Mouse (Mus musculus) embryonic facial prominence, embryonic 15.5 days (tissue): ENCODE data around the gene Rfx2. TPM values are rescaled to one million over a fixed set of nuclear protein-coding genes. Genes with fewer than 3 reads are reported as not detected.

Source experiments
- polyA plus RNA-seq: library from polyadenylated mRNA; unstranded; fragments of >200 nt; fragmentation: Nextera tagmentation; extraction: Ambion mirVana; gene quantifications from 2 replicates; pipeline ENCODE4 v1.2.1, GENCODE M21; 2015

Rfx2 gene
- polyA plus RNA-seq, 1 experiment from 2014 or later: 9.9 TPM

Other genes starting within 250 kb of the Rfx2 start
- 87.5 and 98.4 TPM in 2 replicates for gene Safb2, start 246.4 kb downstream of the Rfx2 start, polyA plus RNA-seq
- 101 and 109 TPM in 2 replicates for gene Safb, start 246.2 kb downstream of the Rfx2 start, polyA plus RNA-seq
- 262 and 270 TPM in 2 replicates for gene 2410015M20Rik, start 221.2 kb downstream of the Rfx2 start, polyA plus RNA-seq
- 1,900 and 1,905 TPM in 2 replicates for gene Rpl36, start 217.6 kb downstream of the Rfx2 start, polyA plus RNA-seq
- gene Lonp1, start 204.1 kb downstream of the Rfx2 start, polyA plus RNA-seq: 49.7 and 50.5 TPM in 2 replicates
- gene Catsperd, start 202.9 kb downstream of the Rfx2 start, polyA plus RNA-seq: 0.45 and 1.0 TPM in 2 replicates
- gene Ranbp3, start 157.7 kb downstream of the Rfx2 start, polyA plus RNA-seq: 90.4 and 91.7 TPM in 2 replicates
- 422 and 425 TPM in 2 replicates for gene Ndufa11, start 113.2 kb downstream of the Rfx2 start, polyA plus RNA-seq
- gene Vmac, start 113.0 kb downstream of the Rfx2 start, polyA plus RNA-seq: 23.9 and 26.1 TPM in 2 replicates
- gene Nrtn, start 73.5 kb downstream of the Rfx2 start, polyA plus RNA-seq: 24.6 and 29.5 TPM in 2 replicates
- 44.4 and 47.8 TPM in 2 replicates for gene Dus3l, start 66.3 kb downstream of the Rfx2 start, polyA plus RNA-seq
- gene Prr22, start 60.8 kb downstream of the Rfx2 start, polyA plus RNA-seq: 0.49 and 1.2 TPM in 2 replicates
- gene Acsbg2, start 43.4 kb upstream of the Rfx2 start, polyA plus RNA-seq: 0.16 TPM in 1 of 2 replicates, not detected in the other
- 0.27 and 0.29 TPM in 2 replicates for gene 1700061G19Rik, start 44.5 kb upstream of the Rfx2 start, polyA plus RNA-seq
- 53.9 and 56.9 TPM in 2 replicates for gene Mllt1, start 104.4 kb upstream of the Rfx2 start, polyA plus RNA-seq
- 10.2 and 10.4 TPM in 2 replicates for gene Acer1, start 151.1 kb upstream of the Rfx2 start, polyA plus RNA-seq
- 136 and 139 TPM in 2 replicates for gene Clpp, start 159.3 kb upstream of the Rfx2 start, polyA plus RNA-seq
- 34.9 and 42.3 TPM in 2 replicates for gene Alkbh7, start 166.3 kb upstream of the Rfx2 start, polyA plus RNA-seq
- gene Pspn, start 169.0 kb upstream of the Rfx2 start, polyA plus RNA-seq: not detected in 2 replicates
- 64.3 and 68.2 TPM in 2 replicates for gene Gtf2f1, start 180.3 kb upstream of the Rfx2 start, polyA plus RNA-seq
- gene Gm17949, start 180.5 kb upstream of the Rfx2 start, polyA plus RNA-seq: 0.56 and 0.60 TPM in 2 replicates
- gene Khsrp, start 200.5 kb upstream of the Rfx2 start, polyA plus RNA-seq: 40.7 and 41.4 TPM in 2 replicates
- not detected in 2 replicates for gene Slc25a41, start 210.6 kb upstream of the Rfx2 start, polyA plus RNA-seq
- gene Crb3, start 228.1 kb upstream of the Rfx2 start, polyA plus RNA-seq: 13.0 and 14.6 TPM in 2 replicates
- gene Slc25a23, start 228.8 kb upstream of the Rfx2 start, polyA plus RNA-seq: 6.7 and 8.2 TPM in 2 replicates
- 2.6 and 4.9 TPM in 2 replicates for gene Dennd1c, start 247.5 kb upstream of the Rfx2 start, polyA plus RNA-seq